Mouse (Mus musculus) MN1 (cell line): Measurements from ENCODE around the gene Sgpp1.
"Not testable (repeated sequence)": the region's sequence is repeated elsewhere in the genome, so short reads cannot be mapped to it uniquely, and the experiment has no call there.

Experiments used
- DNase-seq: peaks from one replicate; pipeline ENCODE4 v3.0.0-alpha.2; 2016; ENCODE audit warnings: low spot score

The Sgpp1 gene

GRCm38 (mm10) chr12:75731927-75732443 is 3.5 kb downstream of the Sgpp1 start:
- no peak for DNase-seq

- DNase-seq: no peak
Measured at GRCm38 (mm10) chr12:75731508-75731907, 4.0 kb downstream of the Sgpp1 start.

GRCm38 (mm10) chr12:75730458-75730857 is 5.1 kb downstream of the Sgpp1 start:
- no peak for DNase-seq

- DNase-seq: no peak
Measured at GRCm38 (mm10) chr12:75729876-75730275, 5.7 kb downstream of the Sgpp1 start.

- DNase-seq: no peak
Measured at GRCm38 (mm10) chr12:75727333-75728125, 8.0 kb downstream of the Sgpp1 start.

GRCm38 (mm10) chr12:75726349-75726861 is 9.1 kb downstream of the Sgpp1 start:
- DNase-seq: no peak

- no peak for DNase-seq
Measured at GRCm38 (mm10) chr12:75724621-75725324, 10.8 kb downstream of the Sgpp1 start.

- DNase-seq: no peak
Measured at GRCm38 (mm10) chr12:75723839-75724463, 11.6 kb downstream of the Sgpp1 start.

- no peak for DNase-seq
Measured at GRCm38 (mm10) chr12:75721941-75722340, 13.6 kb downstream of the Sgpp1 start.

- DNase-seq: no peak
Measured at GRCm38 (mm10) chr12:75721006-75721405, 14.5 kb downstream of the Sgpp1 start.

- no peak for DNase-seq
Measured at GRCm38 (mm10) chr12:75713596-75713995, 21.9 kb downstream of the Sgpp1 start.

- DNase-seq: not testable (repeated sequence)
Measured at GRCm38 (mm10) chr12:75712905-75713304, 22.6 kb downstream of the Sgpp1 start.

- DNase-seq: no peak
Measured at GRCm38 (mm10) chr12:75710596-75711376, 24.7 kb downstream of the Sgpp1 start.

- no peak for DNase-seq
Measured at GRCm38 (mm10) chr12:75709506-75709905, 26.0 kb downstream of the Sgpp1 start.

GRCm38 (mm10) chr12:75706670-75707069 is 28.9 kb downstream of the Sgpp1 start:
- DNase-seq: no peak

GRCm38 (mm10) chr12:75702739-75703122 is 32.8 kb downstream of the Sgpp1 start:
- DNase-seq: no peak

GRCm38 (mm10) chr12:75702084-75702738 is 33.3 kb downstream of the Sgpp1 start:
- no peak for DNase-seq

- DNase-seq: no peak
Measured at GRCm38 (mm10) chr12:75701173-75702083, 34.1 kb downstream of the Sgpp1 start.

- no peak for DNase-seq
Measured at GRCm38 (mm10) chr12:75698692-75699091, 36.8 kb downstream of the Sgpp1 start.

GRCm38 (mm10) chr12:75695845-75696244 is 39.7 kb downstream of the Sgpp1 start:
- DNase-seq: not testable (repeated sequence)
